Mouse (Mus musculus) skeletal muscle tissue, adult 2 months (tissue): ENCODE data around the gene Rbm28.

Source experiments
- DNase-seq: peaks from one replicate; pipeline ENCODE4 v3.0.0-alpha.2; 2012; ENCODE audit warnings: low read depth, low spot score

Rbm28 gene

DNA sequence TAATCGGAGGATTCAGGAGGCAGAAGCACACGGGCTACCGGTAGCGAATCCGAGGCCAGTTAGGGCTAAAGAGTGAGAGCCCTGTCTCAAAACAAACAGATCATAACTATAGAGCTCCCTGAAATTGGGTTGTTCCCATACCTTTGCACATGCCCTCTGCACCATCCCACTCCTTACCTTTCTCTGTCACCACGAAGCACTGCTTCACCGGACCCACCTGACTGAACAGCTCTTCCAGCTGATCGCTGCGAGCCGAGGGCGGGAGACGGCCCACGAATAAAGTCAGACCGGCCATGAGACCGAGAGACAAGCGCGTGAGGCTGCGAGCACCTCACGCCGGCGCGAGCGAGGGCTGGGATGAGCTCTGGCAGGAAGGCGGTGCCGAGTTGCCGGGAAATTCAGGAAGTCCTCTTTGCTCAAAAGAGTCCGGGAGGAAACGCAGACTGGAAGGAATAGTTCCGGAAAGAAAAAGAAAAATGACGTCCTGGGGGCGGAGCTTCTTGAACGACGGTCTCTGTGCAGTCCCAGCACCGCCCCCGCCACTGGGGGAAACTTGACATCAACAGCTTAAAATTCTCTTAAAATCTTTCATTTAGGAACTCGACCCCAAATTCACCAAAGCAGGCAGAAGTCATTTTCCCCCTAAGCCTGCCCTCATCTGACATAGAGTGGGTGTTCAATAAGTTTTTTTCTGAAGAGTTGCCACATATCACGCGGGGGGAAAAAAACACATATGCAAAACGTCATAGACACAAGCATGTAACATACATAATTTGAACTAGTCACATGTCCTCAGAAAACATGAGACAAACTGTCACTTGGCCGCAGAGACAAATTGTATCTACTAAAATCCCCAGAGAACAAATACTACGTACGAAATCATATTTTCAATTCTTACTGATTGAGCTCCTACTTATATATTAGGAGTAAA is at the start of gene Rbm28:
TSS of gene Rbm28 (minus strand) at position 693 of the 931 bp plus-strand sequence.
- DNase-seq: peak; percentile 85

DNA sequence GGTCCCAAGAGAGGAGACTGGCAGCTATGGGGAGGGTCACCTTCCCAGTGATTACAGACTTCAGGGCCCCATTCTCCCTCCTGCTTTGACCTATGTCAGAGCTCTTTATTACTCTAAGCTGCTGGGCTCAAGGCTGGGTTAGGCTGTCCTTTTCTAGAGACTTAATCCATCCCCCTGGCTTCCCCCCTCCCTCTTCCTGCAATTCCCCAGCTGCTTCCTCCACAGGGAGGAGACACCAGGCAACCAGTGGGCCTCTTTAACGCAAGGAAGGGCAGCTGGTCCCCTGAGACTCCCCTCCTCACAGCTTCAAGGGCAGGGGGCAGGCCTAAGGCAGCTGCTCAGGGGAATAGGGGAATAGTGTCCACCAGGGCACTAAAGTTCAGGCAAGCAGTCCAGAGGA is 49.4 kb upstream of the Rbm28 start:
- no peak for DNase-seq

GRCm38 (mm10) chr6:29213436-29213835 is 48.6 kb upstream of the Rbm28 start:
- no peak for DNase-seq

- DNase-seq: peak; percentile 51
These were observed 47.1 kb upstream of the Rbm28 start for GRCm38 (mm10) chr6:29211806-29212492.

DNA sequence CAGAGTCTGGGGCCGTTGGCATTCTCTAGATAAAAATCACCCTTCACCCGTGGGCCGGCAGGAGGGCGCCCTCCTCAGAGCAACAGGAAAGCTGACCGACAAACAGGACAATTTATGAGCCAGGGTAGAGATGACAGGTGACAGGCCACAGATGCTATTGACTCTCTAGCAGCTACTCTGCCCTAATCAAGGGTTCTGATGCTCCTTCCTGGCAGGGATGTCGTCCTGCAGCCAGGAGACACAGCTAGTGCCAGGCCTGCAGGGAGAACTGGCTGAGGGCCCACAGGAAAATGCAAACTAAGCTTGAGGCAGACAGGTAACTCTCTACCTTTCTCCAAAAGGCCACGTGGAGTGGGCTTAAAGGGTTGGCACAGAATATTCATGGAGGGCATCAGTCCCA is 46.3 kb upstream of the Rbm28 start:
- DNase-seq: no peak

- no peak for DNase-seq
These were observed 45.6 kb upstream of the Rbm28 start for GRCm38 (mm10) chr6:29210231-29210936.

DNA sequence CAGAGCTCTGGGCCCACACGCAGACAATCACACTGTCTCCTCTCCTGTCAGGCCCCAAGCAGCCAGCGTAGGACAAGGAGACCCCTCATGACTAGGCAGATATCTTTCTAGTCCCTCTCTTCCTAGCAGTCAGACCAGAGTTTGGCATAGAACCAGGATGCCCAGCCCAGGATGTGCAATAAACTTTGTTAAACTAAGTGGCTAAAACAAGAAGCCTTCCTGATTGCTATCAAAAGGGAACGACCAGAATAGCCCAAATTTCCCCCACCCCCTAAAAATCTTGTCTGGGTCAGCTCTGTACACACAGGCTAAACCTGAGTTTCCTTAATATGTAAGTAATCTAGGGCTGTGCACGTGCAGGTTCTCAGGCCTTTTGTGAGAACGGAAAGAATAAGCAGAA is 43.4 kb upstream of the Rbm28 start:
- no peak for DNase-seq

DNA sequence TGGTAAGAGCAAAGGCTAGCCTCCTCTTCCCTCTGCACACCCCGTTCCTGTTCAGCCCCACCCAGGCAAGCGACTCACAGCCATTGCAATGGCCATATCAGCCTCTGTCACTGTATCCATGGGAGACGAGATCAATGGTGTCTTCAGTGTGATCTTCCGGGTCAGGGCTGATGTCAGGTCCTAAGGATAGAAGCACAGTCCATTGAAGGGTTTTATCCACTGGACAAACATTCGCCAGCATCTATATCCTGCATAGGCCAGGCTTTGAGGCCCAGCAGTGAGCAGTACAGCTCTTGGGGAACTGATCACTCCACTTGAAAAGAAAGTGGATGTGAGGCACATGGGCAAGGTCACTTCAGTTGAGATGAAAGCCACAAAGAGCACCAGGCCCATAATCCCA is 42.2 kb upstream of the Rbm28 start:
- no peak for DNase-seq

GRCm38 (mm10) chr6:29206006-29206405 is 41.2 kb upstream of the Rbm28 start:
- no peak for DNase-seq

GRCm38 (mm10) chr6:29204932-29205614 is 40.3 kb upstream of the Rbm28 start:
- DNase-seq: no peak

- DNase-seq: no peak
These were observed 39.2 kb upstream of the Rbm28 start for GRCm38 (mm10) chr6:29203861-29204585.

GRCm38 (mm10) chr6:29203096-29203495 is 38.3 kb upstream of the Rbm28 start:
- DNase-seq: no peak

- no peak for DNase-seq
These were observed 37.2 kb upstream of the Rbm28 start for GRCm38 (mm10) chr6:29201988-29202387.

- no peak for DNase-seq
These were observed 36.5 kb upstream of the Rbm28 start for GRCm38 (mm10) chr6:29201341-29201740.

GRCm38 (mm10) chr6:29200496-29200895 is 35.7 kb upstream of the Rbm28 start:
- DNase-seq: no peak

DNA sequence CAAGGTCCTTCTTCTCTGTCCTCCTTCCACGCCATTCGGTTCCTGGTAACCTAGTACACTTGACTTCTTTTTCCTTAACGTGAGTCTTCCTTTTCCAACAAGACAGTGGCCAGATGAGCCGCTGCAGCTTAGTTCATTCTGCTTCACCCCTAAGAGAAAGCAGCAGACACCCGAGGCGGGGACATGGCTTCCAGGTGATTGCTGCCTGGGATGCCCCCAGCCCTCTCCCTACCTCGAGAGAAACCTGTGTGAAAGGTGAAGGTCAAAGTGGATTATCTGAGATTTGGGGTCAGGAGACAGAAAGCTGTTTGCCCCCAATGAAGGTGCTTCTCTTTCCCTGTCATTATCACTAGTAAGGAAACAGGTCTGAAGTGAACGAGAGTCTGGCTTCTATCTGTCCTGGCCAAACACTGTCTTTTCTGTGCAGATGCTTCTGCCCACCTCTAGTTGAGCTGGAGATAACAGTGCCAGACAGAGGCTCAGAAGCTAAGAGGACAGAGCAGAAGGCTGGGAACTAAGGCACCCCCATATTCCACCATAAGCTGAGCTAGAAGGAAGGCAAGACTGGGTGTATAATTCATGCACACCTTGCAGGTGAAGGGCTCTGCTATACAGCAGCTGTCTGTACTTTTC is 34.5 kb upstream of the Rbm28 start:
- no peak for DNase-seq

DNA sequence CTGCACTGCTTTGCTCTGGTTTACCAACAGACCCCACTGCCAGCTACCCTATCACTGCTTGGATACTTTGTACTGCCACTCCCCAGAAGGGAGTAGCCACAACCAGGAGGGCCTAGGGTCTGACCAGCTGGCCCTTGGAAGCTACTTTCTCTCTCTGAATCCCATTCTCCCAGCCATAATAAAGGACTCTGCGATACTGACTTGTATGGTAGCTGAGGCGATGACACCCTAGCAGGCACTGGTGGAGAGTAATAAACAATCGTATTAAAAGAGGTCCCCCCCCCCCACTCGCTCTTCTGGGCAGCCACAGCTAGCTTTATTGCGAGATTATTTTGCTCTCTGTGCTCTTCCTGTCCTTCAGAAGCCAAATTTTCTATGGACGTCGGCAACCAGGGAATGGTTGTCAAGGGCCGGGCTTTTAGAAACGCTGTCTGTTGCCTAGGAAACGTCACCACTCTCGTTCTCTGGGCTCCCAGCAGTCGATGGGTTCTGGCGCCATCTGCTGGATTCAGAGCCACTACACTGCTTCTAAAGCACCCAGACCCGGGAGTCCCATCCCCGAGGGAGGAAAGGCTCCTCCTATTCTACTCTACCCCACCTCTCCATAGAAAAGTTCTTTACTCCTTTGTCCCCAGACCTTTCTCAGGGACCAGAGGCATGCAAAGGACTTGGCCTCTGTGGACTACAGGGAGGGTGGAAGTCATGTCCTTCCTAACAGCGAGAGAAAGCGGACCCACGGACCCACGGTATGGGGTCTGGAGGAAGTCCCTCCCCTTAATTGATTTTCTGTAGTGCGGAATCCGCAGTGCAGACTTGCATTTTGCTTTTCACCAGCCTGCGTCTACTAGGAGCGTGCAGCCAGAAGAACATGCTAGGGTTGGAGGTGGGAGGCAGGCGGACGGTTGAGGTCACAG is 33.8 kb upstream of the Rbm28 start:
- peak; percentile 76 for DNase-seq

DNA sequence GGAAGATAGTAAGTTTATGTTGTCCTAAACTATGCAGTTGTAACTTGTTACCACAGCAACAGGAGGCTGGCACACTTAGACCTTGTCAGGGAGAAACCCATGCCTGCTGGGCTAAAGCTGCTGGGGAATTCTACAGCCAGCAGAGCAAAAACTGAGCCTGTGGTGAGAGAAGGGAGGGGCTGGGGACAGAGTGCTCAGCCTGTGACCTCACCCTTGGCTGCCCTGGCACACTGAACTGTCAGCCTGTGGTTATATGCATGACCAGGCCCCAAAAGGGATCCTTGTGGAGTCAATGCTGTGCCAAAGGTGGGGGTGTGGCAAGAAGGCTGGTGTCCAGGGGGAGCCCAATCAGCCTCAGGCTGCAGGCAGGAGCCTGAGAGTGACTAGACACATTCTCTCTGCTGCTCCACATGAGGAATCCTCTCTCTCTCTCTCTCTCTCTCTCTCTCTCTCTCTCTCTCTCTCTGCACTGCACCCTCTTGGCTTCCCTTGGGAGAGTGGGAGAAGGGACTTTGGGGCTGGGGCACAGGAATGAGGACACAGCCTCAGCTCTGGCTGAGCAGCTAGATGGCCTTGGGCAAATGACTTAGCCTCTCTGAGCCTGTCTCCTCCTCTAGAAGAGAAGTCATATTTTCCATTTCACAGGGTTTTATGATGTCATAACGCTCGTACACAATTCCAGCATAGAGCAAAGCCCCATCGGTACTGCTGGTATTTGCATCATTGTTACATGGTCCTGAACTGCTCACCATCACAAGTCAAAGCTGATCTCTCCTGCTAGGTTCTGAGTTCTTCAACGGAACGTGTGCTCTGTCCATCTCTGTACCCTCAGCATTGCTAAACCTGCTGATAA is 31.3 kb upstream of the Rbm28 start:
- DNase-seq: no peak
